Mouse (Mus musculus) neural tube, embryonic 10.5 days (tissue): ENCODE measurements at regions not wholly inside any gene's neighbourhood (a gene's known extent, or its start where the extent isn't known, plus 50 kb on each side); places are given as distances from the start of the nearest gene placed in this dataset.

Experiments used
- DNase-seq: peaks from one replicate; pipeline ENCODE4 v3.0.0-alpha.2; 2017; ENCODE audit warnings: low spot score; ENCODE audit errors: extremely low spot score

GRCm38 (mm10) chr3:41366264-41366663, 189.3 kb upstream of the Jade1 start:
- DNase-seq: no peak

- DNase-seq: no peak
Measured at GRCm38 (mm10) chr3:41365145-41365830, 190.2 kb upstream of the Jade1 start.

- no peak for DNase-seq
Measured at GRCm38 (mm10) chr3:41363947-41364346, 191.6 kb upstream of the Jade1 start.

- DNase-seq: no peak
Measured at GRCm38 (mm10) chr3:41360231-41360630, 195.3 kb upstream of the Jade1 start.

GRCm38 (mm10) chr3:41359458-41359857, 196.1 kb upstream of the Jade1 start:
- DNase-seq: no peak

GRCm38 (mm10) chr3:41353021-41353420, 202.5 kb upstream of the Jade1 start:
- DNase-seq: no peak

GRCm38 (mm10) chr3:41351786-41352185, 203.7 kb upstream of the Jade1 start:
- DNase-seq: no peak

GRCm38 (mm10) chr3:41351091-41351685, 204.3 kb upstream of the Jade1 start:
- no peak for DNase-seq

- no peak for DNase-seq
Measured at GRCm38 (mm10) chr3:41350331-41350730, 205.2 kb upstream of the Jade1 start.

GRCm38 (mm10) chr3:41348795-41349194, 206.7 kb upstream of the Jade1 start:
- peak; percentile 35 for DNase-seq

- no peak for DNase-seq
Measured at GRCm38 (mm10) chr3:41346863-41347262, 208.7 kb upstream of the Jade1 start.

- no peak for DNase-seq
Measured at GRCm38 (mm10) chr3:41343431-41343830, 212.1 kb upstream of the Jade1 start.

GRCm38 (mm10) chr3:41332481-41332880, 223.1 kb upstream of the Jade1 start:
- no peak for DNase-seq

- no peak for DNase-seq
Measured at GRCm38 (mm10) chr3:41330356-41330755, 225.2 kb upstream of the Jade1 start.

- DNase-seq: no peak
Measured at GRCm38 (mm10) chr3:41328828-41329227, 226.7 kb upstream of the Jade1 start.

- DNase-seq: no peak
Measured at GRCm38 (mm10) chr3:41326211-41327104, 229.1 kb upstream of the Jade1 start.

- DNase-seq: no peak
Measured at GRCm38 (mm10) chr3:41321808-41322207, 233.7 kb upstream of the Jade1 start.

- DNase-seq: peak; percentile 17
Measured at GRCm38 (mm10) chr3:41319214-41319856, 236.2 kb upstream of the Jade1 start.

- DNase-seq: no peak
Measured at GRCm38 (mm10) chr3:41318232-41319131, 235.6 kb upstream of the Pgrmc2 start.

- no peak for DNase-seq
Measured at GRCm38 (mm10) chr3:41317170-41317569, 234.3 kb upstream of the Pgrmc2 start.

GRCm38 (mm10) chr3:41312492-41312891, 229.6 kb upstream of the Pgrmc2 start:
- no peak for DNase-seq
